Mouse (Mus musculus) hindbrain, embryonic 11.5 days (tissue): ENCODE data around the gene Eif2s2. TPM values are rescaled to one million over a fixed set of nuclear protein-coding genes. Genes with fewer than 3 reads are reported as not detected.
"Not testable (repeated sequence)": the region's sequence is repeated elsewhere in the genome, so short reads cannot be mapped to it uniquely, and the experiment has no call there.

Experiments used
- ATAC-seq: fragments of 200-750 bp; cut with Nextera tagmentation; 2 replicates; pipeline ENCODE4 v1.8.0; 2017; ENCODE audit warnings: mild to moderate bottlenecking, moderate TSS enrichment, moderate library complexity; ENCODE audit not compliant: low FRiP score
- DNase-seq: peaks from one replicate; pipeline ENCODE4 v3.0.0-alpha.2; 2015; ENCODE audit warnings: low spot score
- H3K27ac ChIP-seq: fragments of 300-500 bp; sonication (generic); 2 replicates; pipeline ENCODE4 v1.5.1; 2014; ENCODE audit warnings: mild to moderate bottlenecking, low read depth, low read length
- H3K27me3 ChIP-seq: fragments of 300-500 bp; sonication (generic); 2 replicates; pipeline ENCODE4 v1.6.1; 2014; ENCODE audit warnings: mild to moderate bottlenecking, low read length, moderate library complexity, mixed read lengths; ENCODE audit not compliant: control insufficient read depth, insufficient read depth
- H3K36me3 ChIP-seq: fragments of 300-500 bp; sonication (generic); 2 replicates; pipeline ENCODE4 v1.6.1; 2014; ENCODE audit warnings: mild to moderate bottlenecking, low read length, moderate library complexity, mixed read lengths; ENCODE audit not compliant: control insufficient read depth, insufficient read depth
- H3K4me1 ChIP-seq: fragments of 300-500 bp; sonication (generic); replicated peaks from 2 replicates; pipeline ENCODE4 v1.6.1; 2014; ENCODE audit warnings: low read length, mixed read lengths; ENCODE audit not compliant: control insufficient read depth, insufficient read depth
- H3K4me2 ChIP-seq: fragments of 300-500 bp; sonication (generic); replicated peaks from 2 replicates; pipeline ENCODE4 v1.6.1; 2014; ENCODE audit warnings: mild to moderate bottlenecking, low read depth, low read length
- H3K4me3 ChIP-seq: fragments of 300-500 bp; sonication (generic); 2 replicates; pipeline ENCODE4 v1.5.1; 2014; ENCODE audit warnings: low read depth, low read length
- H3K9ac ChIP-seq: fragments of 300-500 bp; sonication (generic); 2 replicates; pipeline ENCODE4 v1.6.1; 2014; ENCODE audit warnings: low read depth, low read length
- H3K9me3 ChIP-seq: fragments of 300-500 bp; sonication (generic); 2 replicates; pipeline ENCODE4 v1.6.1; 2016; ENCODE audit warnings: low read length; ENCODE audit not compliant: control insufficient read depth
- WGBS: fragments of 180-500 bp; shearing (Covaris S2); extraction: QIAGEN DNeasy Blood & Tissue Kit; methylation state at CpG from one replicate; pipeline ENCODE4 v1.1.7; 2014; 5-methylcytosine and 5-hydroxymethylcytosine counted together
- polyA plus RNA-seq: library from polyadenylated mRNA; unstranded; fragments of >200 nt; fragmentation: Nextera tagmentation; extraction: Ambion mirVana; gene quantifications from 2 replicates; pipeline ENCODE4 v1.2.1, GENCODE M21; 2014

Gene Eif2s2
- polyA plus RNA-seq, 1 experiment from 2014 or later: 127 TPM

DNA sequence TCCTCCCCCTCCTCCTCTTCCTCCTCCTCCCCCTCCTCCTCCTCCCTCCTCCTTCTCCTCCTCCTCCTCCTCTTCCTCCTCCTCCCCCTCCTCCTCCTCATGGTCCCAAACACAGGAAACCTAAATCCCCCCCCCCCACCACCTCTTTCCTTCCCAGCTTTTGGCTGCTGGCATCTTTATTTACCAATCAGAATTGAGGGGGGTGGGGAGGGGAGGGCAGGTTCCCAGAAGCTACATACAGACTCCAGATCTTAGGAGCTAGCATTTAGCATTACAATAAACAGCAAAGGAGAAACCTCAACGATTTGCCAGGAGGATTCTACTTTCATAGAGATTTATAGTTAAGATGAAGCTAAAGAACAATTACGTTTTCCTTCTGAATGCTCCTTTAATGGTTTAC, 13.1 kb upstream of the Eif2s2 start:
- no peak overlapping the region for H3K4me3 ChIP-seq
- no peaks in the 10 kb centered on the region for H3K36me3 ChIP-seq
- no peak overlapping the region for H3K4me2 ChIP-seq
- ATAC-seq (no peak), DNase-seq (no peak)
- no peak overlapping the region for H3K9ac ChIP-seq
- no peak overlapping the region for H3K27ac ChIP-seq
- no peaks in the 10 kb centered on the region for H3K9me3 ChIP-seq
- 49% methylated on average over 2 of the region's 2 CpGs for WGBS
- no peaks in the 10 kb centered on the region for H3K27me3 ChIP-seq
- no peaks in the 10 kb centered on the region for H3K4me1 ChIP-seq

DNA sequence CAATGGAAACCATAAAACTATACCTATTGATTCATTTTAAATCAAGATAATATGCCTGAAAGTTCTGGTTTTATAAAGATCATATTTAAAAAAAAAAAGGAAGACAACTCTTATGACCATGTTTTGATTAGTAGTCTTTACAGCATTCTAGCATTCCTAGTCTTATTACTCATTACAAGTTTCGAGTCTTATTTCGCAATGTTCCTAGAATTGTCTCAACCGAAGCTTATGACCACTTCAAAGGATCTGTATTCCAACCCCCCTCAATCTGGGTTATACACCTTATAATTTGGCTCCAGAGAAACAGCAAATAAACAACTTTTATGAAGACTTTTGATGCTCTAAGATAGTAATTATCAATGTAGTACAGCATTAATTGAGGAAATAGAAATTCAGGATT, 9.4 kb upstream of the Eif2s2 start:
- Histone ChIP-seq H3K9ac (no peak overlapping the region), H3K9me3 (no peaks in the 10 kb centered on the region), H3K4me3 (no peak overlapping the region), H3K27me3 (no peaks in the 10 kb centered on the region), H3K27ac (no peak overlapping the region), H3K4me1 (no peaks in the 10 kb centered on the region), H3K4me2 (no peak overlapping the region), H3K36me3 (no peaks in the 10 kb centered on the region)
- WGBS: 97% methylated on average over 3 of the region's 3 CpGs
- ATAC-seq: no peak
- DNase-seq: no peak

DNA sequence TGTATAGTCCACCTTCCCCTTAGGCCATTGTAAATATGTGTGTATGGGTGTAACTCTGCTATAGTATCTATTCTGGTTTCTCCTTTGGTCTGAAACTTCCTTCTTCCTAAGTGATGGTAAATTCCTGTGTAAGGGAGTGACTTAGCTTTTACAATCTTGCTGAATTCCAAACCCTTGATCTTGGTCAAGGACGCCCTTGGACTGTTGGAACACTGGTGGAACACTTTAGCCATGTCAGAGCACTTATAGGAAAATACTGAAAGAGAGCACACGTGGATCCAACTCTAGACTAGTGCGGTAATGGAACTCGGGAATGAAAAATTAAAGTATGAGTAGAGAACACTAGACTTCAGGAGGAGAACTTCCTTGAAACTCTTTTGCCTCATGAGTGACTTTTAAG, 6.7 kb upstream of the Eif2s2 start:
- DNase-seq, H3K36me3 ChIP-seq, H3K4me1 ChIP-seq, H3K9ac ChIP-seq, H3K27me3 ChIP-seq, ATAC-seq, H3K4me2 ChIP-seq, H3K4me3 ChIP-seq, H3K27ac ChIP-seq, H3K9me3 ChIP-seq: not testable (repeated sequence)
- WGBS: 87% methylated on average over 4 of the region's 4 CpGs

DNA sequence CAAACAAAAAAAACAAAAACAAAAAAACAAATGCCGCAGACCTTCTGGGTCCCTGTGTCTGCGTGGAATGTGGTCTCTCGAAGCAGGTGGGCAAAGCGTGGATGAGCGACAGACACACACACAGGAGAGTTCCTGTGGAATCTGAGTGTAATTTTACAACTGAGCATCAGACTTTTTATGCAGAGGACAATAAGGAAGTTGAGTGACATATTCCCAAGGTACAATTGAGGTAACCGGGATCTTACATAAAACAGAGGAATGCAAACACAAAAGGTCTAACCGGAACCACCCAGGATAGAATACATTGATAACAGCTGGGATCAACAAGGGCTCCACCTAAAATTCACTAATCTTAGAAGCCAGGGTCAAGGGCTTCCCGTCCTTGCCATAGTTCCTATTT, 6.3 kb upstream of the Eif2s2 start:
- not testable (repeated sequence) for H3K27ac ChIP-seq, ATAC-seq, H3K36me3 ChIP-seq, H3K4me2 ChIP-seq, H3K4me3 ChIP-seq, H3K9me3 ChIP-seq, DNase-seq, H3K4me1 ChIP-seq, H3K27me3 ChIP-seq, H3K9ac ChIP-seq
- WGBS: 89% methylated on average over 8 of the region's 8 CpGs

DNA sequence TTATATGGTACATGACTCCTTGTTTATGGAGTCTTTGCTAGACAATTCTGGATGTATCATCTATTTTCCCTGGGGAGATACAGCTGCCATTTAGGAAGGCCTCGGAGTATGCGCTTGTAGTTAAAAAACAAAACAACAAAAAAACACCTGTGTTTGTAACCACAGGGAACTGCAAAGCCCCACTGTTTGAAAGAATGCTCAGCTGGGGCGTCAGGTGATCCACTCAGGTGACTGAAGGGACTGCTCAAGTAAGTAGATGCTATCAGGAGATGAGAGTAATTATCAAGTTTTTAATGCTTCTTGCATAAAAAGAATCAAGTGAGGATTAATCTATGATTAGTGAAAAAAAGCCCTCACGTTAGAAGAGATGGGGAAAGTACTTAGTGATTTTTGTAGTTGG, 813 bp upstream of the Eif2s2 start:
- H3K4me2 ChIP-seq: no peak overlapping the region
- no peaks in the 10 kb centered on the region for H3K36me3 ChIP-seq
- H3K27ac ChIP-seq: no peak overlapping the region
- no peaks in the 10 kb centered on the region for H3K9me3 ChIP-seq
- ATAC-seq (no peak), DNase-seq (no peak)
- H3K4me1 ChIP-seq: no peaks in the 10 kb centered on the region
- H3K9ac ChIP-seq: no peak overlapping the region
- no peak overlapping the region for H3K4me3 ChIP-seq
- WGBS: 65% methylated on average over 4 of the region's 4 CpGs
- no peaks in the 10 kb centered on the region for H3K27me3 ChIP-seq

DNA sequence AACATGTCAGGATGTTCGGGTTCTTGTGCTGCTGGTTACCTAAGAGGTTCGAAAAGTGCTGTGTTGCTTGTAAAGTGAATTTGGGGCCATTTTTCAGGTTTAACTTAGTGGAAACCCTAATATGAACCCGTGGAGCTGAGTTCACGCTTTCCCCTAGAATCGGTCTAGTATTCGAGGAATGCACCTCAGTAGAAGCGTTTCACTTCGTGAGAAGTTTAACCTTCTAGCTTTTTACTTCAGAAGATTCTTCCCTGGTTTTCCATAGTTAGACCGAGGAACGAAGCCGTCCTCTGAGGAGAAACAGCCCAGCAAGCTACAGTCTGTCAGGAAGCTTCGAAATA, 280 bp upstream of the Eif2s2 start:
- Histone ChIP-seq H3K9me3 (no peaks in the 10 kb centered on the region), H3K4me3 (peak overlapping the region; percentile 75), H3K27me3 (no peaks in the 10 kb centered on the region), H3K4me1 (no peaks in the 10 kb centered on the region), H3K9ac (peak overlapping the region; percentile 84), H3K4me2 (peak overlapping the region; percentile 37), H3K36me3 (no peaks in the 10 kb centered on the region; the same call in 1 of the 2 replicates), H3K27ac (no peak overlapping the region)
- WGBS: 12% methylated on average over 12 of the region's 12 CpGs
- ATAC-seq (peak; percentile 25; the same call in 1 of the 2 replicates), DNase-seq (no peak)

DNA sequence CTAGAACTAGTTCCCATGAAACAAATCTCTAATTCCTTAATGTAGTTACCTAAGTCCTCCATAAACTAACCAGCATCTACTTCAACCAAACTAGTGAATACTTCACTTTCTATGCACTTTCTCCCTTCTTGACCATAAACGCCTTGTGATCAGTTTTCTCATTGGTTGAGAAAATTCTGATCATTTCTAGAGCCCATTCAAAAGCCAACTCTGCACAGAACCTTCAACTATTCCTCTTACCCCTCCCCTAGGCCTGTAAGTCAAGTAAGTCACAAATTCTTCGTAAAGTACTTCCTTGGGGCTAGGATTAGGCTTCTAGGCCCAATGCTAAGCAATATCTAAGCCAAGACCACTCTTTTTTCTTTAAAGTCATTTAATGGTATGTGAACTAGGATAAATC, 1.1 kb downstream of the Eif2s2 start:
- Histone ChIP-seq H3K9me3 (no peaks in the 10 kb centered on the region), H3K4me3 (peak overlapping the region; percentile 75), H3K36me3 (peaks cover 4% of the 10 kb centered on the region), H3K9ac (peak overlapping the region; percentile 84), H3K4me1 (no peaks in the 10 kb centered on the region), H3K27ac (no peak overlapping the region), H3K27me3 (no peaks in the 10 kb centered on the region), H3K4me2 (peak overlapping the region; percentile 70)
- 28% methylated on average over 2 of the region's 2 CpGs for WGBS
- ATAC-seq (no peak), DNase-seq (no peak)

DNA sequence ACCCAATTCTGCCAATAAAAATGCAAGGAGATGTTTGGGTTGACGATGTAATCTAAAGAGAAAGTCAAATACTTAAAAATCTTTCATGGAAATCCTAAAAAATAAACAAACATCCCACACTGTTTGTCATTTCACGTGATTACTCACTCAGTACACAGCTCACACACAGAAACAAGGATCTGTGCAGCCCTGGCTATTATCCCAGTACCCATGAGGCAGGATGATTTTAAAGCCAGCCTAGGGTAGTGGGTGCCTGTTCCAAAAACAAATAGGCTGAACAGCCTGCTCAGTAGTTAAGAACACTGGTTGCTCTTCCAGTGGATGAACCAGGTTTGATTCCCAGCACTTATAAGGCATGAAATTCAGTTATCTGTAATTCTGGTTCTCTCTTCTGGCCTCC, 16.1 kb downstream of the Eif2s2 start:
- Histone ChIP-seq H3K36me3 (peaks cover 5% of the 10 kb centered on the region), H3K9ac (no peak overlapping the region), H3K27ac (no peak overlapping the region), H3K9me3 (no peaks in the 10 kb centered on the region), H3K4me2 (no peak overlapping the region), H3K4me1 (no peaks in the 10 kb centered on the region), H3K27me3 (no peaks in the 10 kb centered on the region), H3K4me3 (no peak overlapping the region)
- 90% methylated on average over 2 of the region's 2 CpGs for WGBS
- ATAC-seq (no peak), DNase-seq (no peak)

DNA sequence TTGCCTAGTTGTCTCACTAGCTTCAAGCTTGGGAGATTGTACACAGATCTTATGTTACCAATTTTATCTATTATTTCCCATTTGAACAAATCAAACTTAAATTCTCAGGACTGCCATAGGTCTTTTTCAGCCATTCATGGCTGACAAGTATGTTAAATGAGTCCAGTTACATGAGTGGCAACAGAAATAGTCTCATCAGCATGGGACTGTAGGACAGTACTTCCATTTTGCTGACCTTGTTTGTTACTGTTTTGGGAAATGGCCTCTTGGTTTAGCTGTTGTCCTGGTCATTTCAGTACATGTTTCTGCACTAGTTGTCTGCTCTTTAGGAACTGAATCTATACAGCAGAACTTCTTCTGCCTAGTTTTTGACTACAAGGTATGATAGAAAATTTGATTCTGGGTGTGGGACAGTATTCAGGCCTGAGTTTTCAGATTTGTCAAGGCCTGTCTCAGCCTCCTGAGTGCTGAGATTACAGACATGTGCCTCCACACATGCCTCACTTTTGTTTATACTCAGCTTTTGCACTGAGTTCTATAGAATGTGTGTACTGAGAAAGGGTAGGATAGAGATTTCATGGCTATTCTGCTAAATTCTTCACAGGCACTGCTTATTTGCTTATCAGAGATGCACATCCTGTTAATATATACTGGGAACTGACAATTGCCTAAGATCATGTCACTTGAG, 22.6 kb downstream of the Eif2s2 start:
- DNase-seq: no peak
- H3K4me2 ChIP-seq: no peak overlapping the region
- H3K9ac ChIP-seq: no peak overlapping the region
- H3K27ac ChIP-seq: no peak overlapping the region
- no peaks in the 10 kb centered on the region for H3K9me3 ChIP-seq
- ATAC-seq: no peak
- no peaks in the 10 kb centered on the region for H3K4me1 ChIP-seq
- peaks cover 11% of the 10 kb centered on the region for H3K36me3 ChIP-seq
- H3K4me3 ChIP-seq: no peak overlapping the region
- H3K27me3 ChIP-seq: no peaks in the 10 kb centered on the region
